Comparison of ENCODE assay signal across 22 mouse cellular contexts in genomic region chr2:3576346-3576745, GRCm38 (mm10). TPM values are rescaled to one million over a fixed set of nuclear protein-coding genes. Genes with fewer than 3 reads are reported as not detected.
DNase-seq lines count a peak whose midpoint lies in the region; ATAC-seq and TF ChIP-seq lines count a peak whose summit lies in the region.
"Had no signal": no experiment of that assay in that cellular context is flagged by ENCODE, and none has a peak within 500 bp of the region (broad histone marks: within the 10 kb centered on the region; RNA-seq: fewer than 3 reads in every experiment).

No protein-coding gene starts in this region.

- no peaks in the 10 kb centered on the region for H3K9me3 ChIP-seq in heart, embryonic 11.5 days (replicated peaks; ENCODE audit: control insufficient read depth, low read length)
- H3K9me3 ChIP-seq in kidney, embryonic 16.5 days (ENCODE audit: low read length), result no peaks in the 10 kb centered on the region
- H3K9me3 ChIP-seq in kidney, postnatal 0 days (replicated peaks; ENCODE audit: low read length), result no peaks in the 10 kb centered on the region
- H3K9me3 ChIP-seq: forebrain, embryonic 12.5 days; hindbrain, embryonic 15.5 days; limb, embryonic 12.5 days; liver, embryonic 13.5 days; midbrain, embryonic 10.5 days; neural tube, embryonic 13.5 days; stomach, embryonic 15.5 days had no signal

- no peak overlapping the region for H3K27ac ChIP-seq in heart, embryonic 11.5 days (ENCODE audit: low read depth, low read length)
- H3K27ac ChIP-seq in kidney, embryonic 16.5 days (ENCODE audit: low read length), result peak overlapping the region; percentile 39; the same call in 1 of the 2 replicates
- H3K27ac ChIP-seq in kidney, postnatal 0 days, result no peak overlapping the region
- H3K27ac ChIP-seq: forebrain, embryonic 12.5 days; hindbrain, embryonic 15.5 days; limb, embryonic 12.5 days; liver, embryonic 13.5 days; midbrain, embryonic 10.5 days; neural tube, embryonic 13.5 days; stomach, embryonic 15.5 days had no signal

- no peak for TF ChIP-seq CTCF in kidney, postnatal 0 days (IDR thresholded peaks at IDR 0.05; ENCODE audit: low read depth)

- 83% methylated on average over 1 of the region's 1 CpGs for WGBS in heart, embryonic 11.5 days (ENCODE audit: insufficient replicate concordance)
- 76% methylated on average over 1 of the region's 1 CpGs for WGBS in kidney, embryonic 16.5 days
- WGBS in kidney, postnatal 0 days, result 56% methylated on average over 1 of the region's 1 CpGs

- no peaks in the 10 kb centered on the region for H3K27me3 ChIP-seq in heart, embryonic 11.5 days (ENCODE audit: control insufficient read depth, insufficient read depth, low read length)
- no peaks in the 10 kb centered on the region for H3K27me3 ChIP-seq in kidney, embryonic 16.5 days (ENCODE audit: insufficient read depth, low read length)
- H3K27me3 ChIP-seq in kidney, postnatal 0 days (ENCODE audit: insufficient read depth, low read length), result no peaks in the 10 kb centered on the region
- H3K27me3 ChIP-seq: forebrain, embryonic 12.5 days; hindbrain, embryonic 15.5 days; limb, embryonic 12.5 days; liver, embryonic 13.5 days; neural tube, embryonic 13.5 days; stomach, embryonic 15.5 days had no signal

- ATAC-seq in heart, embryonic 11.5 days (replicated peaks; ENCODE audit: insufficient number of reproducible peaks, low FRiP score, low TSS enrichment), result 0 out of 2 replicates have a peak, but pooled peaks have one; percentile 10
- peak; percentile 46; the same call in 1 of the 2 replicates for ATAC-seq in kidney, embryonic 16.5 days (ENCODE audit: low FRiP score, low TSS enrichment)
- no peak for ATAC-seq in kidney, postnatal 0 days (replicated peaks; ENCODE audit: low FRiP score, low read depth)

- no peak for DNase-seq in heart, adult 9 months (ENCODE audit: low spot score in 2 of 2)
- DNase-seq in kidney, adult 11 months, result no peak
- peak; percentile 48 for DNase-seq in 416B (ENCODE audit: low read depth)
- peak; percentile 56 for DNase-seq in kidney, postnatal 0 days (ENCODE audit: low spot score)
- DNase-seq in left cerebral cortex, adult 18-20 months (ENCODE audit: low spot score in 2 of 2), result no peak
- DNase-seq in layer of hippocampus, adult 11-12 months (ENCODE audit: low spot score), result no peak
- DNase-seq: adrenal gland, adult 8-10 months; cerebellum, adult 11 months; cerebellum, postnatal 14 days; gastrocnemius, postnatal 25 days; heart, postnatal 10 days; liver, embryonic 13.5 days; lung, postnatal 10 days; spleen, adult 18-20 months had no signal

- H3K4me3 ChIP-seq in heart, embryonic 11.5 days (ENCODE audit: low read depth, low read length), result no peak overlapping the region
- H3K4me3 ChIP-seq in kidney, embryonic 16.5 days (ENCODE audit: low read length), result no peak overlapping the region
- H3K4me3 ChIP-seq in kidney, postnatal 0 days (replicated peaks; ENCODE audit: low read depth, low read length), result no peak overlapping the region
- H3K4me3 ChIP-seq: forebrain, embryonic 12.5 days; hindbrain, embryonic 15.5 days; limb, embryonic 12.5 days; liver, embryonic 13.5 days; midbrain, embryonic 10.5 days; neural tube, embryonic 13.5 days; stomach, embryonic 15.5 days had no signal

- H3K36me3 ChIP-seq in heart, embryonic 11.5 days (ENCODE audit: control insufficient read depth, insufficient read depth, low read length), result no peaks in the 10 kb centered on the region
- H3K36me3 ChIP-seq in kidney, embryonic 16.5 days (ENCODE audit: insufficient read depth, low read length), result no peaks in the 10 kb centered on the region
- H3K36me3 ChIP-seq in kidney, postnatal 0 days (ENCODE audit: insufficient read depth, low read length), result no peaks in the 10 kb centered on the region
- H3K36me3 ChIP-seq: forebrain, embryonic 12.5 days; hindbrain, embryonic 15.5 days; limb, embryonic 12.5 days; liver, embryonic 13.5 days; midbrain, embryonic 10.5 days; neural tube, embryonic 13.5 days; stomach, embryonic 15.5 days had no signal

- no peaks in the 10 kb centered on the region for H3K4me1 ChIP-seq in heart, embryonic 11.5 days (ENCODE audit: control insufficient read depth, insufficient read depth, low read length)
- H3K4me1 ChIP-seq in kidney, embryonic 16.5 days (ENCODE audit: insufficient read depth, low read length), result peaks cover 13% of the 10 kb centered on the region; the same call in 1 of the 2 replicates
- H3K4me1 ChIP-seq in kidney, postnatal 0 days (replicated peaks; ENCODE audit: insufficient read depth, low read length), result no peaks in the 10 kb centered on the region
- H3K4me1 ChIP-seq: forebrain, embryonic 12.5 days; hindbrain, embryonic 15.5 days; limb, embryonic 12.5 days; liver, embryonic 13.5 days; midbrain, embryonic 10.5 days; neural tube, embryonic 13.5 days; stomach, embryonic 15.5 days had no signal

- H3K9ac ChIP-seq in heart, embryonic 11.5 days (ENCODE audit: low read depth, low read length), result no peak overlapping the region
- H3K9ac ChIP-seq in kidney, embryonic 16.5 days (replicated peaks; ENCODE audit: low read length), result no peak overlapping the region
- no peak overlapping the region for H3K9ac ChIP-seq in kidney, postnatal 0 days (ENCODE audit: low read depth, low read length)
- H3K9ac ChIP-seq: forebrain, embryonic 12.5 days; hindbrain, embryonic 15.5 days; limb, embryonic 12.5 days; liver, embryonic 13.5 days; neural tube, embryonic 13.5 days; stomach, embryonic 15.5 days had no signal

- no peak overlapping the region for H3K4me2 ChIP-seq in heart, embryonic 11.5 days
- no peak overlapping the region for H3K4me2 ChIP-seq in kidney, embryonic 16.5 days (replicated peaks; ENCODE audit: low read depth, low read length)
- no peak overlapping the region for H3K4me2 ChIP-seq in kidney, postnatal 0 days (ENCODE audit: low read length)
- H3K4me2 ChIP-seq: forebrain, embryonic 12.5 days; hindbrain, embryonic 15.5 days; limb, embryonic 12.5 days; liver, embryonic 13.5 days; neural tube, embryonic 13.5 days; stomach, embryonic 15.5 days had no signal

RNA-seq across cellular contexts. Expression of gene Fam107b, which starts 6.1 kb away (rescaled TPM):
- 34.6 and 38.2 TPM in 2 replicates for polyA plus RNA-seq in heart, embryonic 11.5 days (2014; fragmentation: Nextera tagmentation; extraction: Ambion mirVana)
- 67.2 and 76.1 TPM in 2 replicates for polyA plus RNA-seq in kidney, embryonic 16.5 days (2015; fragmentation: Nextera tagmentation; extraction: Ambion mirVana)
- 62.6 and 68.6 TPM in 2 replicates for polyA plus RNA-seq in kidney, postnatal 0 days (2015; fragmentation: Nextera tagmentation; extraction: Ambion mirVana)
- total RNA-seq in left cerebral cortex, adult 18-20 months (2021), result 1 to 10 TPM; 7.7 to 9.3 TPM

Comparison
In these comparisons a context has a peak if more than half of its experiments do, and no peak if none do; other contexts are left out.
1. DNase-seq: peak in 416B (single experiment) and kidney, postnatal 0 days (single experiment); none in heart, adult 9 months (0 of 2), kidney, adult 11 months (single experiment), left cerebral cortex, adult 18-20 months (0 of 2) and layer of hippocampus, adult 11-12 months (single experiment).